Mouse (Mus musculus) heart, postnatal 36 days (tissue): ENCODE measurements around the gene E330021D16Rik. TPM values are rescaled to one million over a fixed set of nuclear protein-coding genes. Genes with fewer than 3 reads are reported as not detected.
A peak's percentile ranks its signal among the peaks of the same experiment; 100 is the strongest.
"Not testable (repeated sequence)": the region's sequence is repeated elsewhere in the genome, so short reads cannot be mapped to it uniquely, and the experiment has no call there.

Experiments
- DNase-seq, 2 experiments: peaks; one replicate each; pipeline ENCODE4 v3.0.0; 2021 to 2022
- intact Hi-C: fragments of 180-260 bp; cut with DNase I; formaldehyde crosslinking; loops from one replicate; pipeline ENCODE4 v1.15.1; 2025
- total RNA-seq, 2 experiments: library from RNA; stranded (reverse); gene quantifications; 2 replicates each; pipeline ENCODE4 v1.2.3; 2021

E330021D16Rik gene
- not detected for total RNA-seq

- DNase-seq, result no peak
- intact Hi-C loops, result no loop called here
Observed at GRCm38 (mm10) chr6:136415133-136415775, at the start of gene E330021D16Rik. TSS of gene E330021D16Rik (minus strand) at chr6:136415569.

- DNase-seq, result no peak
- intact Hi-C loops, result loop anchor here (2.0 to 5.0 kb wide), 2 partner anchors 42 to 67 kb away; no protein-coding TSS in a partner anchor
Observed at GRCm38 (mm10) chr6:136465021-136465420, 49.7 kb upstream of the E330021D16Rik start.

- peak in 1 of 2 experiments; percentile 26 for DNase-seq
- intact Hi-C loops, result loop anchor here (2.0 kb wide), 1 partner anchor 41 kb away; no protein-coding TSS in a partner anchor
Observed at GRCm38 (mm10) chr6:136464121-136464621, 48.8 kb upstream of the E330021D16Rik start.

DNA sequence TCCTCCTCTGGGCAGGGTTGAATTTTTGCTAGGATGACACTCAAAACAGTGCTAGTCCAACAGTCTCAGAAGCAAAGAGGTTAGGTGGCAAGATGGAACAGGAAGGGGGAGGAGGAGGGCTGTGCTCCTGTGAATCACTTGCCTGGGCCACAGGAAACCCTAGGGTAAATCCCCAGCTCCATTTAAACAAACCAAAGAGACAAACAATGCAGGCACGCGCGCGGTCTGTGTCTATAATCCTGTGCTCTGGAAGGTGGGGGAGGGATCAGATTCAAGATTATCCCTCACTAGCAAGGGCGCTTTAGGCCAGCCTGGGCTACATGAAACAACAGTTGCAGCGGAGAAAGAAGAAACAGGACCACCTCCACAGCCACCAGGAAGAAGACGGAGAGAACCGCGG is 48.1 kb upstream of the E330021D16Rik start:
- no peak for DNase-seq
- intact Hi-C loops, result no loop called here

- intact Hi-C loops, result no loop called here
- no peak for DNase-seq
Observed at GRCm38 (mm10) chr6:136459156-136459555, 43.8 kb upstream of the E330021D16Rik start.

GRCm38 (mm10) chr6:136456302-136456701 is 40.9 kb upstream of the E330021D16Rik start:
- DNase-seq, result no peak
- intact Hi-C loops, result no loop called here

- DNase-seq, result no peak
- intact Hi-C loops, result no loop called here
Observed at GRCm38 (mm10) chr6:136455696-136456095, 40.3 kb upstream of the E330021D16Rik start.

DNA sequence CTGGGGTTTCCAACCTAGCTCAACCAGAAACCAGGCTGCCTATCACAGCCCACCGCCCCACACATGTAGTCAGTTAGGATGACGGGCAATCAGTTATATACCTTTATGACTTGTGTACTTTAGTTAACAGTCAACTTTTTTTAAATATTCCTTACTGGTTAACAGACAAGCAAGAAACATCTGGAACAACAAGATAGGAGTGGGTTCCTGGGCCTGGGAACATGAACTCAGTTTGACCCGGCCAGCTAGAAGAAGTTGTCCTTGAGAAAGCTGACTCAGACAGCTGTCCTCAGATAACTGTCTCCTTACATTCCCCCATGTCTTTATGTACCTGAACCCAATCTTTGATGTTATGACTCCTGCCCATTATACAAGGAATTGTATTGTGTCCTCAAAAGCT is 37.3 kb upstream of the E330021D16Rik start:
- intact Hi-C loops, result no loop called here
- DNase-seq, result no peak

DNA sequence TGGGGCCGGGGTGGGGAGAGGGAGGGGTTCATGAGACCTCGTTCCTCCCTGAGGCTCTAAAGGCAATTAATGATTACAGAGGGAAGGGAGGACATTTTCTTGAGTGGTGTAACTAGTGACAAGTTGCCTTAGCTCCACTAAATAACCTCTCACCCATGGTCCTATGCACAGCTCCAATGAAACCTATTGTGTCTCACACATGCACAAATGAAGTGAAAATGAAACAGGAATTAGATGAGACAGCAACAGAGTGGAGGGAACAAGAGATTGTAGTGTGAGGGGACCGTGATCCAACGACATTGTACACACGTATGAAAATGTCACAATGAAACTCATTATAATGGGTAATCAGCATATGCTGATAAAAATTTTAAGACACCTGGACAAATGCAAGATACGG is 35.5 kb upstream of the E330021D16Rik start:
- no peak for DNase-seq

GRCm38 (mm10) chr6:136449930-136450329 is 34.6 kb upstream of the E330021D16Rik start:
- DNase-seq, result no peak
- intact Hi-C loops, result no loop called here

More for the DNA sequence above, 35.5 kb upstream of the E330021D16Rik start:
- intact Hi-C loops, result no loop called here

GRCm38 (mm10) chr6:136449270-136449692 is 33.9 kb upstream of the E330021D16Rik start:
- DNase-seq, result peak; percentile 49 to 57

GRCm38 (mm10) chr6:136439205-136439604 is 23.8 kb upstream of the E330021D16Rik start:
- DNase-seq, intact Hi-C loops: not testable (repeated sequence)

More at GRCm38 (mm10) chr6:136449270-136449692, 33.9 kb upstream of the E330021D16Rik start:
- intact Hi-C loops, result no loop called here

GRCm38 (mm10) chr6:136436151-136436550 is 20.8 kb upstream of the E330021D16Rik start:
- intact Hi-C loops, result not testable (repeated sequence)

GRCm38 (mm10) chr6:136433573-136433972 is 18.2 kb upstream of the E330021D16Rik start:
- no peak for DNase-seq

More at GRCm38 (mm10) chr6:136436151-136436550, 20.8 kb upstream of the E330021D16Rik start:
- not testable (repeated sequence) for DNase-seq

DNA sequence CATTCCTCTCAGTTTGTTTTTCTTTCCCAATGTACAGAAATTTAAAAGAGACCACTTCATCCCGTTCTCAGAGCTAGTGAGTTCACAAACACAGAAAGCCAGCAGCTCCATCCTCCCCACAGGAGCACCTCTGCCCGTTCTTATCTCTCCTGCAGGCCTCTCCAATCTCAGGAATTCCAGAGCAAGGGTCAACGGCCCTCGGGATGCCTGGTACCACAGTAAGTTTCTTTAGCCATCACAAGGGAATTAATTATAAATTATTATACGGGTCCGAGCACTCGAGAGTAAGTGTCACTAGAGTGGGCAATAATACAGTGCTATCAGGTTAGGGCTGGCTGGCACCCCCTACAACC is 16.5 kb upstream of the E330021D16Rik start:
- DNase-seq, result no peak
- intact Hi-C loops, result no loop called here

More at GRCm38 (mm10) chr6:136433573-136433972, 18.2 kb upstream of the E330021D16Rik start:
- intact Hi-C loops, result no loop called here

DNA sequence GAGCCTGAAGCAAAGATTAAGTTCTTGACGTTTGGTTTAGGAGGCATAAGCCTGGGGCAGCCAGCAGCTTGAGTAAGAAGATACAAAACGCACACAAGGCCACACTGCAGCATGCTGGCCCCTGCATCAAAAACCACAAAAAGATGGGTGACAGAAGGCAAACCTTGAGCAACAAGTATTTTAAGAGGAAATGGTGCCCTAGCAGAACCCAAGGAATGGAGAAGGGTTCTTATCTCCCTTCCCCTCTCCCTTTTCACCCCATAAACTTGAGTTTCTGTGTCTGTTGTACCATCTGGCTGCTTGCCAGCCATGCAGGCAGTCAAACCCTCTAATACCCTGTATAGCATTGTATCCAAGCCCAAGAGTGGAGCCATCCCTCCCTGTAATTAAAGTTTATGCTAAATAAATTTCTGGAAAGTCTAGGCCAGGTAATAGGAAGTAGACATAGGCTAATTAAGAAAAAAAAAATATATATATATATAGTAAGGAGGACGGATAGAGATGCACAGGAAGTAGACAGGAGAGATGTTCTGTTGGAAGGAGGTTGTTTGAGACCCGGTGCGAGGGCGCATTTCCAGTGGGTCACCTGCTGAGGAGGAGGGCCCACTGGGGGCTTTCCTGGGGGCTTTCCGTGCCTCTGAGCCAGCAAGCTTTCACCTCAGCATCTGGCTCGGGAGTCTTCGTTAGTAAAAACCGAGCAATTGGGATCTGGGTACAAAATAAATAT is 16.0 kb upstream of the E330021D16Rik start:
- no peak for DNase-seq
- intact Hi-C loops, result no loop called here

DNA sequence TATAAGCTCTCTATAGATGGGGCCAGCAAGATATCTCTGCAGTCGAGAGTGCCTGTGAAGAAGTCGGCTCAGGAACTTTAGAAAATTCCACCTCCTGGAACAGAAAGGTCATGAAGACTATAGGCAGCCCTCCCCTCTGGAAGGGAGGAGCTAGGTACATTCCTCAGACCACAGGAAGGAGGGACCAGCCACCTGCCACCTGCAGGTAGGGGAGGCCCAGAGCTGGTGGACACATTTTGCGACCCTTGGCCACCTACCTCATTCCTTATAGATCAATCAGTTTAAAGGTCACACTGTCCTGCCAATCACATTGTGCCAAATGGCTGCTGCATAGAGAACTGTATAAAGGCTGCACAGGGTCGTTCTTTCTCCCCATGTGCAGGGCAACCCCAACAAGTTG is 14.1 kb upstream of the E330021D16Rik start:
- intact Hi-C loops, result no loop called here
- no peak for DNase-seq

DNA sequence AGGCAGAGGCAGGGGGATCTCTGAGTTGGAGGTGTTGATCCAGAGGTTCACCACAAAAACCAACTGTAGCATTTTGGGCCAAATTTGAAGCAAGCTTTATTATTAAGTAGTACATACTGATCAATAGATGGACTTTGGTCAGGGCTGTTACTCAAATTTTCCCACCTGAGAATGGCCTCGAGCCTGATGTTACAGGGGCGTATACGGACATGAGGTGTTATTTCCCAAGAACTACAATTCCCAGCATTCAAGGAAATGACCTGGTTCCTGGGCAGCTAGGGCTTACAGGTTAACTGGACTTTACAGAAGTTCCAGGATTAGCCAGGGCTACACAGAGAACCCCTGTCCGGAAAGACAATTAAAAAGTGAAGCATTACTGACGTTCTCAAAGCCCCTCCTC is 13.0 kb upstream of the E330021D16Rik start:
- intact Hi-C loops, result no loop called here
- DNase-seq, result no peak

GRCm38 (mm10) chr6:136427240-136427639 is 11.9 kb upstream of the E330021D16Rik start:
- DNase-seq, result no peak
- intact Hi-C loops, result no loop called here

GRCm38 (mm10) chr6:136425956-136426355 is 10.6 kb upstream of the E330021D16Rik start:
- intact Hi-C loops, result no loop called here
- no peak for DNase-seq

DNA sequence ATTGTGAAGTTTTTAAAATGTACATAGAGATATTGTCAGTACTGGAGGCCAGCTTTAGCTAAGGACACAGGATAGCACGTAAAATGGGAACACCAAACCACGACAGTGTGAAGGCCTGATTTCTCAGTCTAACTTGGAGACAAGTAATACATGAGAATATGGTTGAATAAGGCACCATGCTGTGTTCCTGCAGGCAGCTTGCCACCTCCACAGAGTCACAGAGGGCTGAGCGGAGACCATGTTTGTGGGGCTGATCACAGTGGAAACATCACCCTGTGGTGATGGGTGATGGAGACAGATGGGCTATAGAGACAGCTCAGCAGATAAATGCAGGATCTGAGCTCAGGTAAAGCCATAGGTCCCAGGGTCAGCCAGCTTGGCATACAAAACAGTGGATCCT is 8.8 kb upstream of the E330021D16Rik start:
- no peak for DNase-seq
- intact Hi-C loops, result loop anchor here (5.0 kb wide), 2 partner anchors 198 to 318 kb away; no protein-coding TSS in a partner anchor
